Mouse (Mus musculus) kidney, postnatal 0 days (tissue): ENCODE measurements around the gene Kpna6. TPM values are rescaled to one million over a fixed set of nuclear protein-coding genes. Genes with fewer than 3 reads are reported as not detected.

Experiments
- ATAC-seq: fragments of 200-750 bp; cut with Nextera tagmentation; replicated peaks from 2 replicates; pipeline ENCODE4 v1.8.0; 2017; ENCODE audit warnings: low read depth, moderate number of reproducible peaks, moderate TSS enrichment, moderate library complexity; ENCODE audit not compliant: low FRiP score
- DNase-seq: peaks from one replicate; pipeline ENCODE4 v3.0.0-alpha.2; 2016; ENCODE audit warnings: low spot score
- H3K27ac ChIP-seq: fragments of 300-500 bp; sonication (generic); 2 replicates; pipeline ENCODE4 v1.5.1; 2014; ENCODE audit warnings: mild to moderate bottlenecking
- H3K27me3 ChIP-seq: fragments of 300-500 bp; sonication (generic); 2 replicates; pipeline ENCODE4 v1.6.1; 2014; ENCODE audit warnings: low read length, mixed read lengths; ENCODE audit not compliant: insufficient read depth
- H3K36me3 ChIP-seq: fragments of 300-500 bp; sonication (generic); 2 replicates; pipeline ENCODE4 v1.6.1; 2014; ENCODE audit warnings: low read length, mixed read lengths; ENCODE audit not compliant: insufficient read depth
- H3K4me1 ChIP-seq: fragments of 300-500 bp; sonication (generic); replicated peaks from 2 replicates; pipeline ENCODE4 v1.6.1; 2014; ENCODE audit warnings: antibody characterized with exemption, low read length, mixed read lengths; ENCODE audit not compliant: insufficient read depth
- H3K4me2 ChIP-seq: fragments of 300-500 bp; sonication (generic); 2 replicates; pipeline ENCODE4 v1.6.1; 2014; ENCODE audit warnings: mild to moderate bottlenecking, low read length, moderate library complexity, mixed read lengths
- H3K4me3 ChIP-seq: fragments of 300-500 bp; sonication (generic); replicated peaks from 2 replicates; pipeline ENCODE4 v1.5.1; 2014; ENCODE audit warnings: low read depth, low read length
- H3K9ac ChIP-seq: fragments of 300-500 bp; sonication (generic); 2 replicates; pipeline ENCODE4 v1.6.1; 2014; ENCODE audit warnings: low read depth, low read length
- H3K9me3 ChIP-seq: fragments of 300-500 bp; sonication (generic); replicated peaks from 2 replicates; pipeline ENCODE4 v1.6.1; 2016; ENCODE audit warnings: low read length, inconsistent platforms, mixed read lengths
- CTCF ChIP-seq: IDR thresholded peaks from 2 replicates; pipeline ENCODE4 v1.5.1; 2016; ENCODE audit warnings: antibody characterized with exemption, low read depth, mild to moderate bottlenecking, moderate library complexity
- WGBS: fragments of 180-500 bp; shearing (Covaris S2); extraction: QIAGEN DNeasy Blood & Tissue Kit; methylation state at CpG from one replicate; pipeline ENCODE4 v1.1.7; 2014; 5-methylcytosine and 5-hydroxymethylcytosine counted together
- polyA plus RNA-seq: library from polyadenylated mRNA; unstranded; fragments of >200 nt; fragmentation: Nextera tagmentation; extraction: Ambion mirVana; gene quantifications from 2 replicates; pipeline ENCODE4 v1.2.1, GENCODE M21; 2015

Gene Kpna6
- polyA plus RNA-seq, 1 experiment from 2014 or later, result 11.7 TPM

GRCm38 (mm10) chr4:129661584-129661983, 11.0 kb downstream of the Kpna6 start:
- 84% methylated on average over 3 of the region's 3 CpGs for WGBS
- H3K27me3 ChIP-seq, result no peaks in the 10 kb centered on the region
- H3K4me3 ChIP-seq, result no peak overlapping the region
- H3K4me1 ChIP-seq, result no peaks in the 10 kb centered on the region
- H3K36me3 ChIP-seq, result peaks cover 40% of the 10 kb centered on the region
- no peak overlapping the region for H3K9ac ChIP-seq
- no peak overlapping the region for H3K4me2 ChIP-seq
- TF ChIP-seq CTCF, result no peak
- H3K27ac ChIP-seq, result no peak overlapping the region
- DNase-seq, result no peak
- no peaks in the 10 kb centered on the region for H3K9me3 ChIP-seq
- ATAC-seq, result no peak

- H3K27me3 ChIP-seq, result no peaks in the 10 kb centered on the region
- no peak overlapping the region for H3K27ac ChIP-seq
- no peak overlapping the region for H3K9ac ChIP-seq
- H3K4me2 ChIP-seq, result no peak overlapping the region
- no peak for DNase-seq
- no peak for ATAC-seq
- no peaks in the 10 kb centered on the region for H3K9me3 ChIP-seq
- H3K4me3 ChIP-seq, result no peak overlapping the region
- H3K4me1 ChIP-seq, result no peaks in the 10 kb centered on the region
- TF ChIP-seq CTCF, result no peak
- 93% methylated on average over 14 of the region's 14 CpGs for WGBS
- H3K36me3 ChIP-seq, result peaks cover 82% of the 10 kb centered on the region
Measured at GRCm38 (mm10) chr4:129654770-129655169, 17.8 kb downstream of the Kpna6 start.

- no peak overlapping the region for H3K9ac ChIP-seq
- WGBS, result 89% methylated on average over 8 of the region's 8 CpGs
- no peak overlapping the region for H3K27ac ChIP-seq
- no peak for ATAC-seq
- H3K36me3 ChIP-seq, result peaks cover 85% of the 10 kb centered on the region
- no peaks in the 10 kb centered on the region for H3K9me3 ChIP-seq
- no peak for DNase-seq
- H3K4me2 ChIP-seq, result no peak overlapping the region
- no peaks in the 10 kb centered on the region for H3K27me3 ChIP-seq
- H3K4me1 ChIP-seq, result no peaks in the 10 kb centered on the region
- H3K4me3 ChIP-seq, result no peak overlapping the region
- no peak for TF ChIP-seq CTCF
Measured at GRCm38 (mm10) chr4:129650359-129650758, 22.2 kb downstream of the Kpna6 start.

- Histone ChIP-seq H3K9me3 (no peaks in the 10 kb centered on the region), H3K27me3 (no peaks in the 10 kb centered on the region), H3K27ac (no peak overlapping the region), H3K9ac (no peak overlapping the region), H3K36me3 (peaks cover 71% of the 10 kb centered on the region), H3K4me1 (no peaks in the 10 kb centered on the region), H3K4me2 (no peak overlapping the region), H3K4me3 (no peak overlapping the region)
- ATAC-seq (no peak), DNase-seq (no peak)
- TF ChIP-seq CTCF, result no peak
- WGBS, result 57% methylated on average over 1 of the region's 1 CpGs
Measured at GRCm38 (mm10) chr4:129648656-129649055, 23.9 kb downstream of the Kpna6 start.

- Histone ChIP-seq H3K4me1 (0 out of 2 replicates have a peak, but pooled peaks cover under 1% of the 10 kb centered on the region), H3K27me3 (no peaks in the 10 kb centered on the region), H3K9me3 (no peaks in the 10 kb centered on the region), H3K4me2 (no peak overlapping the region), H3K9ac (no peak overlapping the region), H3K27ac (no peak overlapping the region), H3K4me3 (no peak overlapping the region), H3K36me3 (peaks cover 48% of the 10 kb centered on the region)
- TF ChIP-seq CTCF, result no peak
- ATAC-seq (no peak), DNase-seq (no peak)
- 93% methylated on average over 6 of the region's 6 CpGs for WGBS
Measured at GRCm38 (mm10) chr4:129645204-129645603, 27.4 kb downstream of the Kpna6 start.

- Histone ChIP-seq H3K9ac (0 out of 2 replicates have a peak overlapping the region, but pooled peaks have one; percentile 27), H3K9me3 (no peaks in the 10 kb centered on the region), H3K27me3 (no peaks in the 10 kb centered on the region), H3K27ac (0 out of 2 replicates have a peak overlapping the region, but pooled peaks have one; percentile 21), H3K36me3 (peaks cover 31% of the 10 kb centered on the region), H3K4me1 (peaks cover 15% of the 10 kb centered on the region; the same call in 1 of the 2 replicates), H3K4me3 (peak overlapping the region; percentile 55; the same call in 1 of the 2 replicates), H3K4me2 (peak overlapping the region; percentile 80; the same call in 1 of the 2 replicates)
- WGBS, result 21% methylated on average over 5 of the region's 5 CpGs
- ATAC-seq (no peak), DNase-seq (no peak)
- no peak for TF ChIP-seq CTCF
Measured at GRCm38 (mm10) chr4:129641756-129642155, 30.8 kb downstream of the Kpna6 start.
